Mouse (Mus musculus) forebrain, embryonic 14.5 days (tissue): ENCODE measurements around the gene Prpsap2. TPM values are rescaled to one million over a fixed set of nuclear protein-coding genes. Genes with fewer than 3 reads are reported as not detected.
"Not testable (repeated sequence)": the region's sequence is repeated elsewhere in the genome, so short reads cannot be mapped to it uniquely, and the experiment has no call there.

Source experiments
- ATAC-seq: fragments of 200-750 bp; cut with Nextera tagmentation; 2 replicates; pipeline ENCODE4 v1.8.0; 2017; ENCODE audit warnings: mild to moderate bottlenecking, moderate library complexity
- DNase-seq: peaks from one replicate; pipeline ENCODE4 v3.0.0-alpha.2; 2015; ENCODE audit warnings: low spot score
- H3K27ac ChIP-seq: fragments of 300-500 bp; sonication (generic); 2 replicates; pipeline ENCODE4 v1.5.1; 2014; ENCODE audit warnings: low read depth, mild to moderate bottlenecking, control low read depth, low read length, moderate library complexity
- H3K27me3 ChIP-seq: fragments of 300-500 bp; sonication (generic); replicated peaks from 2 replicates; pipeline ENCODE4 v1.6.1; 2014; ENCODE audit warnings: low read length, control low read depth, mixed read lengths; ENCODE audit not compliant: control insufficient read depth, insufficient read depth
- H3K36me3 ChIP-seq: fragments of 300-500 bp; sonication (generic); 2 replicates; pipeline ENCODE4 v1.6.1; 2014; ENCODE audit warnings: low read length, control low read depth; ENCODE audit not compliant: control insufficient read depth, insufficient read depth
- H3K4me1 ChIP-seq: fragments of 300-500 bp; sonication (generic); 2 replicates; pipeline ENCODE4 v1.6.1; 2014; ENCODE audit warnings: antibody characterized with exemption, low read length, control low read depth; ENCODE audit not compliant: control insufficient read depth, insufficient read depth
- H3K4me2 ChIP-seq: fragments of 300-500 bp; sonication (generic); 2 replicates; pipeline ENCODE4 v1.6.1; 2014; ENCODE audit warnings: mild to moderate bottlenecking, control low read depth, low read length
- H3K4me3 ChIP-seq: fragments of 300-500 bp; sonication (generic); 2 replicates; pipeline ENCODE4 v1.5.1; 2014; ENCODE audit warnings: low read depth, low read length, control low read depth
- H3K9ac ChIP-seq: fragments of 300-500 bp; sonication (generic); 2 replicates; pipeline ENCODE4 v1.6.1; 2014; ENCODE audit warnings: mild to moderate bottlenecking, low read length, control low read depth, moderate library complexity
- H3K9me3 ChIP-seq: fragments of 300-500 bp; sonication (generic); replicated peaks from 2 replicates; pipeline ENCODE4 v1.6.1; 2016; ENCODE audit warnings: low read length, control low read depth, mixed read lengths; ENCODE audit not compliant: control insufficient read depth
- WGBS: fragments of 180-500 bp; shearing (Covaris S2); extraction: QIAGEN DNeasy Blood & Tissue Kit; methylation state at CpG from one replicate; pipeline ENCODE4 v1.1.7; 2014; 5-methylcytosine and 5-hydroxymethylcytosine counted together
- polyA plus RNA-seq: library from polyadenylated mRNA; unstranded; fragments of >200 nt; fragmentation: Nextera tagmentation; extraction: Ambion mirVana; gene quantifications from 2 replicates; pipeline ENCODE4 v1.2.1, GENCODE M21; 2014

Prpsap2 gene
- polyA plus RNA-seq, result 67.6 and 70.2 TPM in 2 replicates

GRCm38 (mm10) chr11:61761584-61762407 is at the start of gene Prpsap2:
Gene Prpsap2, minus strand, starts transcription at chr11:61762088.
- WGBS, result under 1% methylated on average over 51 of the region's 51 CpGs
- Histone ChIP-seq H3K4me3 (peak within 1 kb of the TSS; percentile 58), H3K9ac (peak within 1 kb of the TSS; percentile 73), H3K27ac (peak within 1 kb of the TSS; percentile 76), H3K4me1 (peaks cover 7% of the 10 kb centered on the region), H3K4me2 (peak within 1 kb of the TSS; percentile 66), H3K36me3 (peaks cover 3% of the 10 kb centered on the region; the same call in 1 of the 2 replicates), H3K9me3 (no peaks in the 10 kb centered on the region), H3K27me3 (no peaks in the 10 kb centered on the region)
- peak; percentile 94 for ATAC-seq
- DNase-seq, result peak; percentile 98

GRCm38 (mm10) chr11:61809793-61810192 is 47.9 kb upstream of the Prpsap2 start:
- Histone ChIP-seq H3K36me3 (peaks cover 76% of the 10 kb centered on the region), H3K4me3 (no peak overlapping the region), H3K9ac (no peak overlapping the region), H3K4me1 (no peaks in the 10 kb centered on the region), H3K9me3 (no peaks in the 10 kb centered on the region), H3K4me2 (no peak overlapping the region), H3K27ac (no peak overlapping the region), H3K27me3 (no peaks in the 10 kb centered on the region)
- DNase-seq (peak; percentile 7), ATAC-seq (no peak)
- 24% methylated on average over 4 of the region's 4 CpGs for WGBS

DNA sequence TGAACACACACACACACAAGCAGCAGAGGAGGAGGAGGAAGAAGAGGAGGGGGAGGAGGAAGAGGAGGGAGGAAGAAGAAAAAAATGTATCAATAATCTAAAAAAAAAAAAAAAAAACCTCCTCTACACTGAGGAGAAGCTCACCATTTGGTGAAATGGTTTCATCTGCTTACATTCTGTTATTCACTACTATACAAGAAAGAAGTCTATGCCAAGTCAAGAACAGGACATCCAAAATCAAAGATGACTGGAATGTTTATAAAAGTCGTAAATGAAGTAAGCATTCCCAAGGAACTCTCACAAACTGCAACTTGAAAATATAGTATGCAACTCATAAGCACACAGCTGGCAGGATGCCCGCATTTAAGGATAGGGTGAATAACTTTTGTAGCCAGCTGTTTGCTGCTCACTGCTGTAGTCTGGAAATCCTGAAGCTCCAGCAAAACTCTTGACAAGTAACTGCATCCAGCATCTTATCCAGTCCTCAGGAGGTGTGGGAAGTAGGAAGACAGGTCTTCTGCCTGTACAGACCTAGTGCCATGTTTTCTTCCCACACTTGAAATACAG is 46.7 kb upstream of the Prpsap2 start:
- Histone ChIP-seq H3K27ac (no peak overlapping the region), H3K4me1 (no peaks in the 10 kb centered on the region), H3K9ac (no peak overlapping the region), H3K36me3 (peaks cover 68% of the 10 kb centered on the region), H3K4me3 (no peak overlapping the region), H3K27me3 (no peaks in the 10 kb centered on the region), H3K9me3 (no peaks in the 10 kb centered on the region), H3K4me2 (no peak overlapping the region)
- ATAC-seq, result no peak
- no peak for DNase-seq
- WGBS, result 91% methylated on average over 2 of the region's 2 CpGs

DNA sequence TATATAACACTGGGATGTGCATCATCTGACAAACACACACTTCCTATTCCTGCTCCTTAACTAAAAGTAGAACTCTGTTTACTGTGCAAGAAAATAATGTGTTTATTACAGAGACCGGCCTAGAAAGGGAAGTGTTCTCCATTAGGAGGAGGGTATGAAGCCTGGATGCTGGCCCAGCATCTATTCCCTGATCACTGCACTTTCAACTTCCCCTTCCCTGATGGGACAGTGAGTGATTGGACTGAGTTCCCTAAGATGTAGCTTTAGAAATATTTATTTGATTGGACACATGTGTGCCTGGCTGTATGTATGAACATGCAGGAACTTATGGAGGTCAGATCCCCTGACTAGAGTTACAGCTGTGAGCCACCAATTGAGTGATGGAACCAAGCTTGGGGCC is 31.6 kb upstream of the Prpsap2 start:
- ATAC-seq (no peak), DNase-seq (no peak)
- Histone ChIP-seq H3K27ac (no peak overlapping the region), H3K9ac (no peak overlapping the region), H3K9me3 (no peaks in the 10 kb centered on the region), H3K36me3 (peaks cover 61% of the 10 kb centered on the region), H3K4me2 (no peak overlapping the region), H3K4me1 (no peaks in the 10 kb centered on the region), H3K4me3 (no peak overlapping the region), H3K27me3 (no peaks in the 10 kb centered on the region)
- 92% methylated on average over 1 of the region's 1 CpGs for WGBS

DNA sequence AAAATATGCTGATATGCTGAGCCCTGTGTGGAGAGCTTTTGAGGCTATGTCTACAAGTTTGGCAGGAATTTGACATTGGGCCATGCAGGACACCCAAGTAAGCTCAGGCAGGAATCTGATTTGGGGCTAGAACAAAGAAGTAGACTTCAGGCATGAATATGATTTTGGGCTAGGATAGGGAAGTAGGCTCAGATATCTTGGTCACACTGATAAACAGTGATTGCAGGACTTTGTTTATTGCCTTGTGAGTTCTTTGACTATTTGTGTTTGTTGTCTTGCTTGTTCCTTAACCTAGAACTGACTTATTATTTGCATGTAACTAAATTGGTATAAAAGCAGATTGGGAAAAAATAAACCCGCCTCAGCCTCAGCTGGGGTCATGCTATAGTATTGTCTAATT is 26.7 kb upstream of the Prpsap2 start:
- no peak for ATAC-seq
- no peaks in the 10 kb centered on the region for H3K9me3 ChIP-seq
- 97% methylated on average over 1 of the region's 1 CpGs for WGBS

DNA sequence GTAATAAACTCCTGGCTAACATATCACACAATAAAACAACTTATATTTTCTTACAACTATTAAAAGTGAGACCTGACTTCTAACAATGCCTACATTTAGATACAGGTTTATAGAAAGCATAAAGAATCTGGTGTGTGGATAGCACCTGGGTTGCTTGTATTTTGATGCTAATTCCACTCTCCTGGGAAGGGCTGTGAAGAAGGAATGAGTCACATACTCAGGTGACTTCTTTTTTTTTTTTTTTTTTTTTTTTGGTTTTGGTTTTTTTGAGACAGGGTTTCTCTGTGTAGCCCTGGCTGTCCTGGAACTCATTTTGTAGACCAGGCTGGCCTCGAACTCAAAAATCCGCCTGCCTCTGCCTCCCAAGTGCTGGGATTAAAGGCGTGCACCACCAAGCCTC is 20.6 kb upstream of the Prpsap2 start:
- not testable (repeated sequence) for H3K27ac ChIP-seq, H3K4me2 ChIP-seq, H3K4me3 ChIP-seq, DNase-seq, H3K9me3 ChIP-seq, ATAC-seq, H3K27me3 ChIP-seq, H3K4me1 ChIP-seq, H3K9ac ChIP-seq
- WGBS, result 93% methylated on average over 3 of the region's 3 CpGs
- H3K36me3 ChIP-seq, result peaks cover 66% of the 10 kb centered on the region

More for the DNA sequence above, 26.7 kb upstream of the Prpsap2 start:
- H3K27me3 ChIP-seq, result no peaks in the 10 kb centered on the region
- peaks cover 60% of the 10 kb centered on the region for H3K36me3 ChIP-seq
- no peaks in the 10 kb centered on the region for H3K4me1 ChIP-seq
- H3K4me2 ChIP-seq, result no peak overlapping the region
- H3K27ac ChIP-seq, result no peak overlapping the region
- H3K4me3 ChIP-seq, result no peak overlapping the region
- no peak for DNase-seq
- H3K9ac ChIP-seq, result no peak overlapping the region

GRCm38 (mm10) chr11:61774551-61775149 is 12.8 kb upstream of the Prpsap2 start:
- no peaks in the 10 kb centered on the region for H3K27me3 ChIP-seq
- DNase-seq, result no peak
- H3K9me3 ChIP-seq, result no peaks in the 10 kb centered on the region
- no peak overlapping the region for H3K4me2 ChIP-seq
- H3K4me1 ChIP-seq, result no peaks in the 10 kb centered on the region
- H3K36me3 ChIP-seq, result peaks cover 48% of the 10 kb centered on the region
- no peak overlapping the region for H3K9ac ChIP-seq
- WGBS, result 91% methylated on average over 4 of the region's 4 CpGs
- ATAC-seq, result no peak
- no peak overlapping the region for H3K4me3 ChIP-seq
- no peak overlapping the region for H3K27ac ChIP-seq

DNA sequence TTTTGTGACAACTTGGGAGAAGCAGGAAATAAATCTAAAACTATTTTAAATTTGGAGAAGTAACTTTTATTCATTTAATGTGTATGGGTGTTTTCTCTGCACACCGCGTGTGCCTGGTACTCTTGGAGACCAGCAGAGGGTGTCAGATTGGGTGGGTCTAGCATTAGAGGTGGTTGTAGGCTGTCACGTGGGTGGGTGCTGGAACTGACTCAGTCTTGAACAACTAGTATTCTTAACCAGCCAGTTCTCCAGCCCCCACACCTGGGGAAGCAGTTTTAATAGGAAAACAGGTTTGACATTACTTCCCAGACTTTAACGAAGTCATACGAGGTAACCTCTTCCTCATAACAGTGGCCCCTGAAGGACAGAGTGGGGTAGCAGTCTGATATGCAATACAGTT is 1.4 kb downstream of the Prpsap2 start:
- H3K9ac ChIP-seq, result no peak overlapping the region; the same call in 1 of the 2 replicates
- H3K27ac ChIP-seq, result no peak overlapping the region
- H3K4me1 ChIP-seq, result peaks cover 7% of the 10 kb centered on the region
- no peaks in the 10 kb centered on the region for H3K27me3 ChIP-seq
- peaks cover 13% of the 10 kb centered on the region for H3K36me3 ChIP-seq
- peak overlapping the region; percentile 66 for H3K4me2 ChIP-seq
- H3K4me3 ChIP-seq, result peak overlapping the region; percentile 58
- no peak for ATAC-seq
- no peaks in the 10 kb centered on the region for H3K9me3 ChIP-seq
- no peak for DNase-seq
- WGBS, result 72% methylated on average over 5 of the region's 5 CpGs

DNA sequence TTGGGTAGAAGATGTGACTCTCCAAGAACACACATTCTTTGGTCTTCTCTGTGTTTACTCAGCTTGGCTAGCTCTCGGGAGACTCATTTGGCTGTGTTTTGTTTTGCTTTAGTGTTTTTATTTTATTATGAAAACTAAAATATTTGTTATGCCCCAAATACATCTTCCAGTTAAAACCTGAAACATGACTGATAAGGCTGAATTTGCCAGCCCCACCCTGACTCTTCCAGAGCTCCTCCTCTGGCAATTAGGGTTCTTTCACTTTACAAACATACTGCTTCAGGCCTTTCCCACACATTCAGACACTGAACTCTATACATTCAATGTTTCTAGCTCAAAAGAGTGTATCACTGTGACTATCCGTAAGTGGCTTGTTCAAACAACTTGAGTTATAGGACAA is 4.7 kb downstream of the Prpsap2 start:
- Histone ChIP-seq H3K4me3 (no peak overlapping the region), H3K4me2 (no peak overlapping the region), H3K4me1 (peaks cover 7% of the 10 kb centered on the region), H3K27me3 (no peaks in the 10 kb centered on the region), H3K9me3 (no peaks in the 10 kb centered on the region), H3K27ac (no peak overlapping the region), H3K36me3 (peaks cover 44% of the 10 kb centered on the region), H3K9ac (no peak overlapping the region)
- DNase-seq (no peak), ATAC-seq (no peak)
- WGBS, result 90% methylated on average over 2 of the region's 2 CpGs
